ENCODE assay signal across 11 mouse cellular contexts in the genomic region with DNA sequence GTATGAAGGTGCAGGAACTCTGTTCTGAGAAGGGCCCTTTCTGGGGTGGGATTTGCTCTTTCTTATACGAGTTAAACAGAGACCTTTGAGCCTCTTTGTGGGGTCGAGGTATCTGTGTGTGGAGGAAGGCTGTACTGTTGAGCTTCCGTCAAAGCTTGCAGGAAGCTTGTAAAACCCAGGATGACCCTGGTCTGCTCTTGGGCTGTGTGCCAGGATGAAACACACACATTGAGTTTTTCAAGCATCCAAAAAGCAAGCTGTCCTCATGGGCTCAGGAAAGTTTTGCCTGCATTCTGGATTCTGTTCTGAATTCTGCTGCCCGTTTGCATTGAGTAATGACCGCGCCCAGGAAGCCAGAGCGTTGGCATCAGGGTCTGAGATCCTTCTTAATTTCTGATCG. TPM values are rescaled to one million over a fixed set of nuclear protein-coding genes. Genes with fewer than 3 reads are reported as not detected.
DNase-seq lines count a peak whose midpoint lies in the region; ATAC-seq and TF ChIP-seq lines count a peak whose summit lies in the region.
"Had no signal": no experiment of that assay in that cellular context is flagged by ENCODE, and none has a peak within 500 bp of the region (broad histone marks: within the 10 kb centered on the region; RNA-seq: fewer than 3 reads in every experiment).

No protein-coding gene starts in this region.

- no peak for TF ChIP-seq POLR2A in kidney, adult 2 months (IDR thresholded peaks at IDR 0.05; ENCODE audit: low read depth, low read length)

- TF ChIP-seq CTCF in kidney, adult 2 months (conservative IDR thresholded peaks at IDR 0.05; ENCODE audit: insufficient read depth, insufficient read length, low read depth, low read length), result no peak
- no peak for TF ChIP-seq CTCF in stomach, postnatal 0 days (IDR thresholded peaks at IDR 0.05; ENCODE audit: low read depth)

- WGBS in kidney, adult 2 months, result 62% methylated on average over 8 of the region's 8 CpGs
- WGBS in stomach, postnatal 0 days, result 46% methylated on average over 8 of the region's 8 CpGs

- H3K4me2 ChIP-seq in stomach, postnatal 0 days (replicated peaks; ENCODE audit: low read depth), result no peak overlapping the region
- H3K4me2 ChIP-seq: lung, embryonic 15.5 days had no signal

- no peak for ATAC-seq in stomach, postnatal 0 days (ENCODE audit: low FRiP score, low TSS enrichment)

- H3K9me3 ChIP-seq in stomach, postnatal 0 days (ENCODE audit: control insufficient read depth, low read length), result no peaks in the 10 kb centered on the region
- H3K9me3 ChIP-seq: lung, embryonic 15.5 days had no signal

- H3K27ac ChIP-seq in kidney, adult 2 months (ENCODE audit: insufficient read depth, low read depth, low read length), result no peak overlapping the region
- H3K27ac ChIP-seq in stomach, postnatal 0 days (replicated peaks), result peak overlapping the region; percentile 45
- H3K27ac ChIP-seq: lung, embryonic 15.5 days had no signal

- H3K27me3 ChIP-seq in kidney, adult 2 months (replicated peaks; ENCODE audit: control insufficient read depth, insufficient read depth, low read length), result no peaks in the 10 kb centered on the region
- H3K27me3 ChIP-seq in stomach, postnatal 0 days (ENCODE audit: control insufficient read depth, insufficient read depth, low read length), result no peaks in the 10 kb centered on the region

- H3K4me1 ChIP-seq in kidney, adult 2 months (ENCODE audit: control insufficient read depth, insufficient read depth, low read length), result peaks cover 29% of the 10 kb centered on the region
- peaks cover 13% of the 10 kb centered on the region for H3K4me1 ChIP-seq in stomach, postnatal 0 days (replicated peaks; ENCODE audit: control insufficient read depth, insufficient read depth)

- no peaks in the 10 kb centered on the region for H3K36me3 ChIP-seq in kidney, adult 2 months (ENCODE audit: control insufficient read depth, insufficient read depth, low read length)
- H3K36me3 ChIP-seq in stomach, postnatal 0 days (ENCODE audit: control insufficient read depth, insufficient read depth, low read length), result no peaks in the 10 kb centered on the region
- H3K36me3 ChIP-seq: lung, embryonic 15.5 days had no signal

- H3K9ac ChIP-seq in stomach, postnatal 0 days (ENCODE audit: low read length), result no peak overlapping the region
- H3K9ac ChIP-seq: lung, embryonic 15.5 days had no signal

- no peak overlapping the region for H3K4me3 ChIP-seq in kidney, adult 2 months (ENCODE audit: insufficient read depth, low read depth, low read length)
- H3K4me3 ChIP-seq in stomach, postnatal 0 days (ENCODE audit: low read depth, low read length), result no peak overlapping the region
- H3K4me3 ChIP-seq: lung, embryonic 15.5 days had no signal

- TF ChIP-seq EP300 in stomach, postnatal 0 days (optimal IDR thresholded peaks at IDR 0.05), result no peak

- peak; percentile 59 for DNase-seq in adrenal gland, postnatal 10 days
- DNase-seq in adrenal gland, adult 2 months, result no peak
- peak; percentile 57 for DNase-seq in kidney, adult 2 months
- DNase-seq in kidney, adult 8-10 months, result no peak
- DNase-seq in urinary bladder, postnatal 14 days (ENCODE audit: low spot score), result peak; percentile 57
- DNase-seq in urinary bladder, adult 2 months (ENCODE audit: low spot score), result no peak
- DNase-seq in stomach, postnatal 0 days (ENCODE audit: low spot score), result no peak
- no peak for DNase-seq in layer of hippocampus, postnatal 14 days (ENCODE audit: low spot score in 2 of 2)
- DNase-seq: cerebellum, adult 9-11 months; right cerebral cortex, adult 18-20 months had no signal

RNA-seq across cellular contexts. Expression of a gene that starts 32.8 kb away (rescaled TPM):
- total RNA-seq in adrenal gland, postnatal 10 days (2021), result 10 to 100 TPM; 60.1 to 67.6 TPM
- total RNA-seq in adrenal gland, adult 2 months (2021), result 10 to 100 TPM; 46.9 to 64.0 TPM
- polyA plus RNA-seq in adrenal gland, adult 2 months (2012; rRNA removed), result 11.1 and 11.4 TPM in 2 replicates
- polyA plus RNA-seq in kidney, adult 2 months (2012; rRNA removed), result 17.0 and 22.5 TPM in 2 replicates
- polyA plus RNA-seq in urinary bladder, adult 2 months (2012; rRNA removed), result 57.3 and 74.4 TPM in 2 replicates
- polyA plus RNA-seq in stomach, postnatal 0 days (2015; fragmentation: Nextera tagmentation; extraction: Ambion mirVana), result 48.6 and 48.9 TPM in 2 replicates
- 10 to 100 TPM; 53.7 to 56.6 TPM for total RNA-seq in layer of hippocampus, postnatal 14 days (2021)

Comparison
In these comparisons a context has a peak if more than half of its experiments do, and no peak if none do; other contexts are left out.
1. DNase-seq: peak in adrenal gland, postnatal 10 days (single experiment), kidney, adult 2 months (single experiment) and urinary bladder, postnatal 14 days (single experiment); none in adrenal gland, adult 2 months (single experiment), kidney, adult 8-10 months (0 of 2), urinary bladder, adult 2 months (single experiment), stomach, postnatal 0 days (single experiment) and layer of hippocampus, postnatal 14 days (0 of 2).